Mouse (Mus musculus): ENCODE data around the gene Tgm1. TPM values are rescaled to one million over a fixed set of nuclear protein-coding genes. Genes with fewer than 3 reads are reported as not detected.

Tgm1 gene
- polyA plus RNA-seq, 1 experiment from 2014 or later = 4.7 TPM

GRCm38 (mm10) chr14:55671486-55671832 lies 42.3 kb downstream of the Tgm1 start:
- ATAC-seq (ENCODE audit: insufficient number of reproducible peaks, insufficient read depth, low FRiP score, low TSS enrichment, low read depth) = peak; percentile 54
- H3K27ac ChIP-seq = peak overlapping the region; percentile 92
- 0% methylated on average over 12 of the region's 12 CpGs for whole genome bisulfite sequencing

GRCm38 (mm10) chr14:55660636-55661035 lies 53.1 kb downstream of the Tgm1 start:
- peaks cover 15% of the 10 kb centered on the region for H3K4me1 ChIP-seq
- 28% methylated on average over 2 of the region's 2 CpGs for WGBS
- 0 out of 2 replicates have a peak, but pooled peaks have one; percentile 33 for ATAC-seq (ENCODE audit: insufficient number of reproducible peaks, insufficient read depth, low FRiP score, low TSS enrichment, low read depth)
- H3K4me2 ChIP-seq = peak overlapping the region; percentile 63
- peak overlapping the region; percentile 72 for H3K4me3 ChIP-seq
- H3K9me3 ChIP-seq = no peaks in the 10 kb centered on the region
- H3K27ac ChIP-seq = peak overlapping the region; percentile 81
- no peaks in the 10 kb centered on the region for H3K27me3 ChIP-seq
- H3K36me3 ChIP-seq = peaks cover 42% of the 10 kb centered on the region
- peak overlapping the region; percentile 80; the same call in 1 of the 2 replicates for H3K9ac ChIP-seq

More at GRCm38 (mm10) chr14:55671486-55671832, 42.3 kb downstream of the Tgm1 start:
- Histone ChIP-seq H3K4me2 (peak overlapping the region; percentile 88), H3K9me3 (no peaks in the 10 kb centered on the region), H3K27me3 (no peaks in the 10 kb centered on the region), H3K4me3 (peak overlapping the region; percentile 75), H3K9ac (peak overlapping the region; percentile 87), H3K4me1 (peaks cover 15% of the 10 kb centered on the region), H3K36me3 (peaks cover 34% of the 10 kb centered on the region)

GRCm38 (mm10) chr14:55659960-55660573 lies 53.7 kb downstream of the Tgm1 start, which contains the start of gene Mdp1:
Gene Mdp1, minus strand, starts transcription at chr14:55660508.
- peak within 1 kb of the TSS; percentile 63 for H3K4me2 ChIP-seq
- no peaks in the 10 kb centered on the region for H3K27me3 ChIP-seq
- H3K9me3 ChIP-seq = no peaks in the 10 kb centered on the region
- peaks cover 42% of the 10 kb centered on the region for H3K36me3 ChIP-seq
- peak within 1 kb of the TSS; percentile 80 for H3K9ac ChIP-seq
- H3K27ac ChIP-seq = peak within 1 kb of the TSS; percentile 81
- ATAC-seq (ENCODE audit: insufficient number of reproducible peaks, insufficient read depth, low FRiP score, low TSS enrichment, low read depth) = peak; percentile 82
- WGBS = under 1% methylated on average over 39 of the region's 39 CpGs
- H3K4me3 ChIP-seq = peak within 1 kb of the TSS; percentile 72
- H3K4me1 ChIP-seq = peaks cover 15% of the 10 kb centered on the region

GRCm38 (mm10) chr14:55658011-55658410 lies 55.7 kb downstream of the Tgm1 start:
- Histone ChIP-seq H3K9me3 (no peaks in the 10 kb centered on the region), H3K4me2 (no peak overlapping the region), H3K9ac (no peak overlapping the region), H3K4me3 (no peak overlapping the region), H3K27me3 (no peaks in the 10 kb centered on the region), H3K4me1 (peaks cover 15% of the 10 kb centered on the region), H3K27ac (no peak overlapping the region), H3K36me3 (peaks cover 33% of the 10 kb centered on the region)
- 85% methylated on average over 5 of the region's 5 CpGs for WGBS
- no peak for ATAC-seq (ENCODE audit: insufficient number of reproducible peaks, insufficient read depth, low FRiP score, low TSS enrichment, low read depth)

- no peak for ATAC-seq (ENCODE audit: insufficient number of reproducible peaks, insufficient read depth, low FRiP score, low TSS enrichment, low read depth)
- H3K36me3 ChIP-seq = peaks cover 24% of the 10 kb centered on the region
- no peak overlapping the region for H3K27ac ChIP-seq
- H3K4me1 ChIP-seq = peaks cover 21% of the 10 kb centered on the region
- H3K9ac ChIP-seq = no peak overlapping the region
- H3K27me3 ChIP-seq = no peaks in the 10 kb centered on the region
- 87% methylated on average over 3 of the region's 3 CpGs for WGBS
- no peak overlapping the region for H3K4me3 ChIP-seq
- no peaks in the 10 kb centered on the region for H3K9me3 ChIP-seq
- no peak overlapping the region for H3K4me2 ChIP-seq
Observed at GRCm38 (mm10) chr14:55656935-55657334, 56.8 kb downstream of the Tgm1 start.

- ATAC-seq (ENCODE audit: insufficient number of reproducible peaks, insufficient read depth, low FRiP score, low TSS enrichment, low read depth) = no peak
- Histone ChIP-seq H3K4me1 (peaks cover 9% of the 10 kb centered on the region), H3K9me3 (no peaks in the 10 kb centered on the region), H3K27ac (no peak overlapping the region), H3K27me3 (no peaks in the 10 kb centered on the region), H3K9ac (no peak overlapping the region), H3K36me3 (peaks cover 11% of the 10 kb centered on the region), H3K4me3 (no peak overlapping the region), H3K4me2 (no peak overlapping the region)
- 90% methylated on average over 7 of the region's 7 CpGs for WGBS
Observed at GRCm38 (mm10) chr14:55651528-55651927, 62.2 kb downstream of the Tgm1 start.

Other genes with a start within 250 kb of the Tgm1 start
- 98.6 and 103 TPM in 2 replicates for gene Dhrs4, start 235.2 kb downstream of the Tgm1 start, polyA plus RNA-seq (2015; fragmentation: Nextera tagmentation; extraction: Ambion mirVana)
- gene Carmil3, start 223.3 kb downstream of the Tgm1 start, polyA plus RNA-seq (2015; fragmentation: Nextera tagmentation; extraction: Ambion mirVana) = 3.9 and 4.3 TPM in 2 replicates
- gene Cpne6, start 203.5 kb downstream of the Tgm1 start, polyA plus RNA-seq (2015; fragmentation: Nextera tagmentation; extraction: Ambion mirVana) = 0.60 and 0.83 TPM in 2 replicates
- not detected in 2 replicates for gene Nrl, start 188.9 kb downstream of the Tgm1 start, polyA plus RNA-seq (2015; fragmentation: Nextera tagmentation; extraction: Ambion mirVana)
- gene Pck2, start 173.7 kb downstream of the Tgm1 start, polyA plus RNA-seq (2015; fragmentation: Nextera tagmentation; extraction: Ambion mirVana) = 35.0 and 38.4 TPM in 2 replicates
- 57.3 and 66.5 TPM in 2 replicates for gene Dcaf11, start 153.9 kb downstream of the Tgm1 start, polyA plus RNA-seq (2015; fragmentation: Nextera tagmentation; extraction: Ambion mirVana)
- gene A730061H03Rik, start 153.5 kb downstream of the Tgm1 start, polyA plus RNA-seq (2015; fragmentation: Nextera tagmentation; extraction: Ambion mirVana) = 0.74 and 0.87 TPM in 2 replicates
- 4.1 and 5.3 TPM in 2 replicates for gene Fitm1, start 138.3 kb downstream of the Tgm1 start, polyA plus RNA-seq (2015; fragmentation: Nextera tagmentation; extraction: Ambion mirVana)
- 141 and 152 TPM in 2 replicates for gene Psme1, start 135.8 kb downstream of the Tgm1 start, polyA plus RNA-seq (2015; fragmentation: Nextera tagmentation; extraction: Ambion mirVana)
- 4.7 and 4.8 TPM in 2 replicates for gene Emc9, start 128.6 kb downstream of the Tgm1 start, polyA plus RNA-seq (2015; fragmentation: Nextera tagmentation; extraction: Ambion mirVana)
- gene Psme2, start 122.8 kb downstream of the Tgm1 start, polyA plus RNA-seq (2015; fragmentation: Nextera tagmentation; extraction: Ambion mirVana) = 233 and 267 TPM in 2 replicates
- 17.6 and 21.7 TPM in 2 replicates for gene Rnf31, start 122.2 kb downstream of the Tgm1 start, polyA plus RNA-seq (2015; fragmentation: Nextera tagmentation; extraction: Ambion mirVana)
- 10.5 and 12.3 TPM in 2 replicates for gene Irf9, start 110.4 kb downstream of the Tgm1 start, polyA plus RNA-seq (2015; fragmentation: Nextera tagmentation; extraction: Ambion mirVana)
- 2.0 and 2.8 TPM in 2 replicates for gene Rec8, start 95.9 kb downstream of the Tgm1 start, polyA plus RNA-seq (2015; fragmentation: Nextera tagmentation; extraction: Ambion mirVana)
- gene Ipo4, start 78.0 kb downstream of the Tgm1 start, polyA plus RNA-seq (2015; fragmentation: Nextera tagmentation; extraction: Ambion mirVana) = 95.1 and 111 TPM in 2 replicates
- 1.7 and 1.8 TPM in 2 replicates for gene Gm49378, start 76.0 kb downstream of the Tgm1 start, polyA plus RNA-seq (2015; fragmentation: Nextera tagmentation; extraction: Ambion mirVana)
- gene Tm9sf1, start 70.1 kb downstream of the Tgm1 start, polyA plus RNA-seq (2015; fragmentation: Nextera tagmentation; extraction: Ambion mirVana) = 106 and 117 TPM in 2 replicates
- gene Tssk4, start 63.7 kb downstream of the Tgm1 start, polyA plus RNA-seq (2015; fragmentation: Nextera tagmentation; extraction: Ambion mirVana) = 1.0 and 1.3 TPM in 2 replicates
- gene Mdp1, start 53.4 kb downstream of the Tgm1 start, polyA plus RNA-seq (2015; fragmentation: Nextera tagmentation; extraction: Ambion mirVana) = 66.1 and 70.6 TPM in 2 replicates
- gene Gmpr2, start 42.0 kb downstream of the Tgm1 start, polyA plus RNA-seq (2015; fragmentation: Nextera tagmentation; extraction: Ambion mirVana) = 75.2 and 83.5 TPM in 2 replicates
- gene Nedd8, start 41.8 kb downstream of the Tgm1 start, polyA plus RNA-seq (2015; fragmentation: Nextera tagmentation; extraction: Ambion mirVana) = 665 and 670 TPM in 2 replicates
- 38.7 and 46.6 TPM in 2 replicates for gene Tinf2, start 32.1 kb downstream of the Tgm1 start, polyA plus RNA-seq (2015; fragmentation: Nextera tagmentation; extraction: Ambion mirVana)
- gene Rabggta, start 8.3 kb upstream of the Tgm1 start, polyA plus RNA-seq (2015; fragmentation: Nextera tagmentation; extraction: Ambion mirVana) = 27.6 and 32.2 TPM in 2 replicates
- gene Dhrs1, start 31.8 kb upstream of the Tgm1 start, polyA plus RNA-seq (2015; fragmentation: Nextera tagmentation; extraction: Ambion mirVana) = 84.5 and 102 TPM in 2 replicates
- 35.5 and 47.6 TPM in 2 replicates for gene Nop9, start 31.8 kb upstream of the Tgm1 start, polyA plus RNA-seq (2015; fragmentation: Nextera tagmentation; extraction: Ambion mirVana)
- 0.18 and 1.2 TPM in 2 replicates for gene Cideb, start 44.5 kb upstream of the Tgm1 start, polyA plus RNA-seq (2015; fragmentation: Nextera tagmentation; extraction: Ambion mirVana)
- gene Ltb4r2, start 47.5 kb upstream of the Tgm1 start, polyA plus RNA-seq (2015; fragmentation: Nextera tagmentation; extraction: Ambion mirVana) = 0.51 and 0.56 TPM in 2 replicates
- gene Ltb4r1, start 52.0 kb upstream of the Tgm1 start, polyA plus RNA-seq (2015; fragmentation: Nextera tagmentation; extraction: Ambion mirVana) = 0.58 and 1.1 TPM in 2 replicates
- gene Adcy4, start 70.2 kb upstream of the Tgm1 start, polyA plus RNA-seq (2015; fragmentation: Nextera tagmentation; extraction: Ambion mirVana) = 20.2 and 21.6 TPM in 2 replicates
- gene Ripk3, start 74.9 kb upstream of the Tgm1 start, polyA plus RNA-seq (2015; fragmentation: Nextera tagmentation; extraction: Ambion mirVana) = 41.1 and 44.4 TPM in 2 replicates
- 156 and 160 TPM in 2 replicates for gene Nfatc4, start 109.2 kb upstream of the Tgm1 start, polyA plus RNA-seq (2015; fragmentation: Nextera tagmentation; extraction: Ambion mirVana)
- gene Nynrin, start 140.1 kb upstream of the Tgm1 start, polyA plus RNA-seq (2015; fragmentation: Nextera tagmentation; extraction: Ambion mirVana) = 27.8 and 28.1 TPM in 2 replicates
- 0.28 and 0.30 TPM in 2 replicates for gene Cbln3, start 170.5 kb upstream of the Tgm1 start, polyA plus RNA-seq (2015; fragmentation: Nextera tagmentation; extraction: Ambion mirVana)
- gene Khnyn, start 171.0 kb upstream of the Tgm1 start, polyA plus RNA-seq (2015; fragmentation: Nextera tagmentation; extraction: Ambion mirVana) = 21.0 and 22.0 TPM in 2 replicates
- 79.8 and 85.5 TPM in 2 replicates for gene Sdr39u1, start 186.4 kb upstream of the Tgm1 start, polyA plus RNA-seq (2015; fragmentation: Nextera tagmentation; extraction: Ambion mirVana)
- 12.4 and 28.3 TPM in 2 replicates for gene Cma1, start 230.7 kb upstream of the Tgm1 start, polyA plus RNA-seq (2015; fragmentation: Nextera tagmentation; extraction: Ambion mirVana)
- 0.29 TPM in 1 of 2 replicates, not detected in the other for gene Cma2, start 237.1 kb upstream of the Tgm1 start, polyA plus RNA-seq (2015; fragmentation: Nextera tagmentation; extraction: Ambion mirVana)

All from embryonic facial prominence, embryonic 13.5 days (tissue).